Mouse (Mus musculus): ENCODE measurements around the gene Agtrap.
A peak's percentile ranks its signal among the peaks of the same experiment; 100 is the strongest.
"Not testable (repeated sequence)": the region's sequence is repeated elsewhere in the genome, so short reads cannot be mapped to it uniquely, and the experiment has no call there.

Agtrap gene

DNA sequence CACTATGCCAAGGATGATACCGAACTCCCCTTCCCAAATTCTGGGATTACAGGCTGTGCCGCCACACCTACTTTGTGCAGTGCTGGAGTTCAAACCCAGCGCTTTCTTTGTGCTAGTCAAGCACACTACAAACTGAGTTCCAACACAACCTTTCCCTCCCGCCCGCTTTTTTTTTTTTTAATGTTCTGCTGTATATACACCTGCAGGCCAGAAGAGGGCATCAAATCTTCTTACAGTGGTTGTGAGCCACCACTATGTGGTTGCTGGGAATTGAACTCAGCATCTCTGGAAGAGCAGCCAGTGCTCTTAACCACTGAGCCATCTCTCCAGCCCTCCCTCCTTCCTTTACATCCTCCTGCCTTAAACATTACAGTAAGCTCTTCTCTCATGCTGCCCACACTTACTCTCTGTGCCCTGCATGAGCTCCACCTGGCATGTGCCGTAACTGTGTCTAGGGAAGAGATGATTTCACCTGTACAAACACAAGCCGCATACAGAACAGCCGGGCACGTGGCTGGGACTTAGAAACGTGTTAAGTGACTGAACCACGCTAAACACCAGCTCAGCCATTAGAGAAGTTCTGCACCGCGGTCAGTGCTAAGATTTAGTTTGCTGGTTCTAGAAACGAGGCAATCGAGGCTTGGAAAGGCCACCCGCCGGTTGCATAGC, 13.2 kb downstream of the Agtrap start:
- no peak for DNase-seq

DNA sequence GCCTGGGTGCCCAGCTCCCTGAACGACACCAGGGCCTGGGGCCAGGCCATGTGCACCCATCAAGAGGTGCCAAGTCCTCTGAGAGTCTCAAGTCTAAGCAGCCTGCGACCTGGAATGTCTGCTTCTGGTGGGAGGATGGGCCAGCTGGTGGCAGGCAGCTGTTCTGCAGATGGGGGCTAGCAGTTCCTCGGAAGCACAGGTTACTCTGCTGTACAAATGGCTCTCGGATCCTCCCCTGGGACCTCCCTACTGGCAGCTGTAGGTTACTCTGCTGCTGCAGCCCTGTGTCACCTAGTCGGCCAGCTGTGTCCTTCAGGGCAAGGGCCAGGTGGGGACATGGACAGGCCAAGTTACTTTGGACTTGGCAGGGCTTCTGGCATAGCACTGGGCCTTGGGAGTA, 16.3 kb downstream of the Agtrap start:
- DNase-seq = no peak

DNA sequence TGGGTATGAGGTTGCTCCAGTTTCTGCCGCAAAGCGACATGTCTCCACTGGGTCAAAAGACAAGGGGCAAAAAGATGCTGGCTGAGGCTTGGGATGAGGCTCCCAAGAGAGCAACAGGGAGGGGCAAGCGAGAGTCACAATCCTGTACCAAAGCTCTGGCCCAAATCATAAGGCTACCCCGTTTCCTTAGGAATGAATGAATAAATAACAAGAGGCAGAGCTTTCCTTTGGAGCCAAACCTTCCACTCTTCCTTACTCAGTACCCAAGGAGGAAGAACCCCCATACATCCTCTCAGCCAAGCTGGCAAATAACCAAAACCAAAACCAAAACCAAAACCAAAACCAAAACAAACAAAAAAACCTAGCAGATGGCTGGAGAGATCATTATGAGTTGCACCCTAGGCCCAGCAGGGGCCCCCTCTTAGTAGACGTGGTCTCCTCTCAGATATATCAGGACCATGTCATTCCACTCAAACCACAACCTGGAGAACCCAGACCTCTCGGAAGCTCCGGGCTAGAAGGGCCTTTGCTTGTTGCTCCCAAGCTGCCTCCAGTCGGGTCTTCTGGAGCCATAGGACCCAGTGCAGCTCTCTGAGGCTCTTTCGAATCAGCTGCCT, 18.1 kb downstream of the Agtrap start:
- no peak for DNase-seq

DNA sequence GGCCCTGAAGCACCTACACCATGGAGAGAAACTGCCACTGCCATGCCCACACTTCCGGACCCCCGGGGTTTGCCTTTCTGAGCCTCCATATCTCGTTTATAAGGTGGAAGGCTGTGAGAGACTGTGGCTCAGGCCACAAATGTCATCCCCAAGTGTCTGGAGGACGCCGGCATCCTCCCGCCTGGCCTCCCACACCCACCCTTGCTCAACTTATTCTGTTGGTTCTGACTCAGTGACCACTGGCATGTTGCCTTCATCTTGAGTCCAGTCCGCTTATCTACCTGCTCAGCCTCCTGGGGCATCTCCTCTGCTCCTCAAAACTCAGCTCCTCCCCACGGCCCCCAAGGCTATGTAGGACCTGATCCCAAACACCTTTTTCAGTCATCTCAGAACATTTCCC, 20.5 kb downstream of the Agtrap start:
- DNase-seq = no peak

DNA sequence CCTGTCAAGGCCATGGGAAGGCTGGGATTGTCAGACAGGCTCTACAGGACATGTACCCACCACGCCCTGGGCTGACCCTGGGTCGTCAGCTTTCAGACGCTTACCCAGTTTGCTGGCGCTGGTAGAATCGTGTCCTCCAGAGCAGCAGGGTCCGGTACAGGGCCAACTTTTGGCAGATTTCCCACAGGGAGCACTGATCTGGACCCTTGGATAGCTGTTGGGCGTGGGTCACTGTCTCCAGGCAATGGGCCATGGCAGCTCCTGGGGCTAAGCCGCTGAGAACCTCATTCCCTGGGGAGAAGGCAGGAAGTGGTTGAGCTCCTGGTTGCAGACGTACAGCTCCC, 21.5 kb downstream of the Agtrap start:
- DNase-seq = no peak

DNA sequence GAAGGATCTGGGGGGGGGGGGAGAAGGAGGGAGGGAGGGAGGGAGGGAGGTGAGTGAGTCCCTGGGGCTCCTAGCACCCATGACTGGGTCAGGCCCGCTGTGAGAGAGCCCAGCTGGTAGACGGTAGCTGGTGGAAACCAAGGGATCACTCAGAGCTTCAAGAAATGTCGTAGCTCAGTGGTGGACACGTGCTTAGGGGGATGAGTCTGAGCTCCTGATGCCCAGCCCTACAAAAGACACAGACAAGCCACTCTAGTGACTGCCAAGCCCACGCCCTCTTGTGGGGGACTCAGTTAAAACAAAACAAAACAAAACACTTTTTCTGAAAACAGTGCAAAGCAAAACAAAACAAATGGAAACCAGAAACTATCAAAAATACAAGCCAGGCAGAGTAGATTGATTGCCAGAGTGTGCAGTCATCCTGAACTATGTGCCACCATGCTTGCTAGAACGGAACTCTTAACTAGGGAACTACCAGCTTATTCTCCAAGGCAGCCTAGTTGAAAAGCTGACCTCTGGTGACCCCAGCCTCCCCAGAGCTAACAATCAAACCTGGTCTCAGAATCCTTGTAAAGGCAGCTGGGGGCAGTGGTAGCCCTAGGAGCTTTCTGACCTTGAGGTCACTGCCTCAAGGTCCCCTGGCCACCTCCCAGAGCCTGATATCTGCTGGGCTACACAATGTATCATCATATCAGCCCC, 22.0 kb downstream of the Agtrap start:
- DNase-seq = no peak

DNA sequence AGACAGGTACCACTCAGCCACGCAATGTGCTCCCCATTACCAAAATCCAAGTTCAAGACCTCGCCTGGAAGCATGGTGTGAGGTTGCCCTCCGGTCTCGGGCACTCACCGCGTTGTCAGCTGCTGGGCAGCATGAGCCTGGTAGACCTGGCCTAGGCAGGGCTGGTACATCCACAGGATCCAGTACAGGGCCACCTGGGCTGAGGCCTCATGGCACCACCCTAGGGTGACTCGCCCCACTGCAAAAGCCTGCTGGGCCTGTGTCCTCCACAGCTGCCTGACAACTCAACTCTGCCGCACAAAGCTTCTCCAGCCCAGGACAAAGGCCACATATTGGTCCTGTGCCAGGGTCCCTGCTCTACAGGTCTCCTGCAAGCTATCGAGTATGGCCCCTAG, 26.7 kb downstream of the Agtrap start:
- DNase-seq = no peak

DNA sequence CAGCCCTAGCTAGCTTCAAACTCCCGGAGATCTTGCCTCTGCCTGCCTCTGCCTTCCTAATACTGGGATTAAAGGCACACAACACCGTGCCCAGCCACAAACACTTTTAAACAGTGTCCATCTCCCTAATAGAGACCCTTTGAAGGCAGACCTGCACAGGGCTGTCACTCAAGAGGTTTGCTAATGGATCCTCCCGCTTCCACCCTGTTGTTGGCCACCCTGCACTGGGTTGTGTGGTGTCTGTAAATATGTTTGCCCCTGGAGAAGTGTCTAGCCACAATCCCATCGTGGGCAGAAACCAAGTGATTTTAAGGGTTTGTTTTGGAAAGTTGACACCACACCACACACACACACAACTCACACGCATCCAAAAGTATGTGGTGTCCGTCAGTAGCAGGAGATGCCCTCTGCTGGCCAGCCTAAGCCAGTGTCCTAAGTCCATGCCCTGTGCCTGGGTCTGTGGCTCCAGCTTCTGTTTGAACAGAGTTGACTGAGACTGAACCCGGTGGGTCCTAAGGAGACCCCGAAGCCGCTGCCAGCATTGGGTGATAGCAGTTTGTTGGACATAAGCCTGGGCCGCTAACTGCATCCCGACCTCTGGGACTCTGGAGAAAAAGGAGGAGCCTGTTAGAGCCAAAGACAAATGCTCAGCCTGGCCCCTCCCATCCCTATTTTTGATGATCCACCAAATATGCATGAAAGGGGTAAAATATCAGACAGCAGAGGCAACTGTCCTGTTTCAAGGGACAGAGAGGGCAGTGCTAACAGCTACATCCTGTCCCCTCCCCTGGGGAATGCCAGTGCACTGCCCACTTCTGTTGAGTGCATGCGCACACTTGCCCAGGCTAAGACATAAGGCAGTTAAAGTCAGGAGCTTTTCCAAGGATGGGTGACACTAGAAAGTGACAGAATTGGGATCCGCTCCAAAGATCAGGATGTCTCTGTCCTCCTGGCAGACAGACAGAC, 27.4 kb downstream of the Agtrap start:
- no peak for DNase-seq

DNA sequence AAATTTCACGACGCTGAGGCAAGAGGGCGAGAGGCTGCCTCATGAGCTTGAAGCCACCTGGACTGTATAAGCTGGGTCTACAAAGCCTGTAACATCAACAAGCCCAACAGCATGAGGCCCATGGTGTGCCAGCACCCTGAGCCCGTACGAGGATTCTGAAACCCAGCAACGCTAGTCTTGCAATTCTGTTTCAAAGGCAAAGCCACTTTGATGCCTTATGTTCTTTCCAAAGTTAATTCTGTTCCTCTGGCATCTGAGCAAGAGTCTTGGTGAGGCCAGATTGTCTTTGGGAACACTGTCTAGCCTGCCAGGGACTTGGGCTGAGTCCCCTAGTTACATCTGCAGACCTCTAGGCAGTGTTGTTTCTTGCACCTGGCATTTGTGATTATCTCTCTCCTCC, 28.8 kb downstream of the Agtrap start:
- no peak for DNase-seq

DNA sequence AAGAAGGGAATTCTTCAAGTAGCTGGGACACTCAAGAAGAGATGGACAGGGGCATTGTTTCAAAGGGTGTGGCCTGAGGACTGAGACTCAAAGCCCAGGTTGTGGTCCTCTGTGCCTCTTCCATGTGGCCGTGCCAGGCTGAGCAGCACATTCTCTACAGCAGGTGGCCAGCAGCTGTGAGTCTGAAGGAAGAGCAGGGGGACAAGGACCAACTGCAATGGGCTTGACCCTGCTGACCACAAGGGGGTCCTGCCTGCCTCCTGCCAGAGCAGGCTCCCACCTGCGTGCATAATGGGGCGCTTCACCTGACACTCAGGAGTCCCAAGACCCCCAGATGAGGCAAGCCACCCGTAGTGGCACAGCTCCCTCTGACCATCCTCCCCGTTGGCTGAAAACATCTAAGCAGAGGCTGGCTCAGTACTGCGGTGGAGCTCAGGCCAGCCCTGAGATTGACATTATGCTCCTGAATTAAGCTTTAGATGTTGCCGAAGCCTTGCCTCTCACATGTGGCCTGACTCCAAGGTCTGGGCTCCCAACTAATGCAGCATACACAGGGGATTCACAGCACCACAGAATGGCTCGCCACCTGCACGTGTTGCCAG, 29.5 kb downstream of the Agtrap start:
- DNase-seq = no peak

DNA sequence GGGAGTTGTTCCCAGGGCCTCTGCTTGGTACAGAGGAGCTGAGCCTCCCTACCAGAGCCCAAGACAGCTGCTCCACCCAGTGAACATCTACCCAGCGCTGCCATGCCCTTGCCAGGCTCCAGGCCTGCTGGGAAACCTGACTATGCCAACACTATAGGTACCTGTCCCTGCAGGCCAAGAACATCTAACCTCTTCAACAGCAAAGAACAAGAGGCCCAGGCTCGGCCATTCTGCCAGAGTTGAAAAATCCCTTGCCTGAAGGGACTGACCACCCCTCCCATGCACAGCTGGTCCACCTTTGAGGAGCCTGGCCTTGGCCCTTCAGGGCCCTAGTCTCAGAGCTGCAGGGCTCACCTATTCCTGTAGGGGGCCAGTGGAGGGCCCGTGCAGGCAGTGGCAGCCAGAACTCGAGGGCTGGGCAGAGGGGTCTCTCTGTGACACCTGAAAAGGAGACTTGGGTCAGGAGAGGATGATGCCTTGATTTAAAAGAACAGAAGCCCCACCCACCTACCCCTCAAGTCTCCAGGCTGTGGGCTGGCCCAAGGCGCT, 30.1 kb downstream of the Agtrap start:
- no peak for DNase-seq

DNA sequence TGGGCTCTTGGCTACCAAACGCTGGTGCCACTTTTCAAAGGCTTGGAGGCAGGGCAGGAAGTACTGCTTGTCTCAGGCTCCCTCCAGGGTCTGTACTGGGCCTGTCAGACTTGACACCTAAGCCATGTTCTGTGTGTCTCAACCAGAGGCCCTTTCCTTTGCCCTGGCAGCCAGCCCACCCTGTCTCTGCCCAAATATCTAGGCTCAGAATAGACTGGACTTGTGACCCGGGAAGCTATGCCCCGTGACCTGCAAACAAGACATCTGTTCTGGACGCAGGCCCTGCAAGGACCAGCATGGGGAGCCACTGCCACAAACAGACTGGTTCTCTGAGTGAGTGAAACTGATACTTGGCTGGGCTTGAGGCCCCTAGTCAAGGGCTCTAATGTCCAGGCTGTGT, 31.0 kb downstream of the Agtrap start:
- DNase-seq = no peak

DNA sequence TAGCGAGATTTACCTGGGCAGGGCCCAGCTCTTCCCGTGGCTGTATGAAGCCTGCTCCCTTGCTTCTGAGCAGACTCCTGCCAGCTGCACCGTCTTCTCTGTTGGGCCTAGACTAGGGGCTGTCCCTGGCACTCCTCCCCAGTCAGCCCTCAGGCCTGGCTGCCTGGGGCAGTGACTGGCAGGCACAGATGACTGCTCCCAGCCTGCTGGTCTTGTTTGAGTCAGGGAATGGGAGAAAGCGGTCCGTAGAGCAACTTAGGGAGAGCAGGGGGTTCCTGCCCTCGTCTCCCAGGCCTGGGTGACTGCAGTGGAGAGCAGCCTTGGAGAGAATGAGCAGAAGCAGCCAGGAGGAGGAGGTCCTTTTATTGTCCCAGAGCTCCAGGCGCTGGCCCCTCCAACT, 31.6 kb downstream of the Agtrap start:
- DNase-seq = no peak

DNA sequence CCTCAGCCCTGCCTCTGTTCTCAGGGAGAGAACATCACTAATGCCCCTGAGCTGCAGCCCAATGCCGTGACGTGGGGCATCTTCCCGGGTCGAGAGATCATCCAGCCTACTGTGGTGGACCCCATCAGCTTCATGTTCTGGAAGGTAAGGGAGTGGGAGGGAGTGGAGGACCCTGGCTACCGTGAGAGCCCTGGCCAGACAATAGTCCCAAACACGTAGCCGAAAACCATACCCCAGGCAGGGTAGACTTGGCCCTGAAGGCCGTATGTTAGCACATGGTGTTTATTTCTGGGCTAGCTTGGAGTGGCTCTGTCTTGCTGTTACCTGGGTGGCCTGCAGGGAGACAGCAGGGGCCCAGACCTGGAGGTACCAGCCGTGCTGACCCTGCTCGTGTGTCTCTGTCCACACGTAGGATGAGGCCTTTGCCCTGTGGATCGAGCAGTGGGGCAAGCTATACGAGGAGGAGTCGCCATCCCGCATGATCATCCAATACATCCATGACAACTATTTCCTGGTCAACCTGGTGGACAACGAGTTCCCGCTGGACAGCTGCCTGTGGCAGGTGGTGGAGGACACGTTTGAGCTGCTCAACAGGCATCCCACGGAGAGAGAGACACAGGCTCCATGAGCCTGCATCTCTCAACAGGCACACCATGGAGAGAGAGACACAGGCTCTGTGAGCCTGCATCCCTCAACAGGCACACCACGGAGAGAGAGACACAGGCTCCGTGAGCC, 32.7 kb downstream of the Agtrap start:
- peak; percentile 63 for DNase-seq

DNA sequence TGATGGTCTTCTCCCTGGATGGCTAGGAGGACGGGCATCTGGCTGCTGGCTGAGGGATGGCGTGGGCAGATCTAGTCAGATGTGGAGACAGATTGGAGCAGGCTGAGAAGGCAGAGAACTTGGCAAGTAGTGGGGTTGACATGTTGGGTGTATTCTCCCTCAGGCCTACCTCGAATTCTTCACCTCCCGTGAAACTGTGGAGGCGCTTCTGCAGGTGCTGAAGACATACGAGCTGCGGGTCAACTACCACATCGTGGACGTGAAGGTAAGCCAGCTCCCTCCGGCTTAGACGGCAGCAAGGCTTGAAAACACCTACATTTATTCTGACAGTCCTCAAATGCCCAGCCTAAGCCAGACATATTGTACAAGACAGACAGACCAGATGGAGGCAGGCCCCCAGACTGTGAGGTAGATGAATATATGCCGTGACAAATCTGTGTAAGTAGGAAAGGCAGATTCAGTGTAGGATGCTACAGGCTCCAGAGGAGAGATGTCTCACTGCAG, 34.4 kb downstream of the Agtrap start:
- no peak for DNase-seq

DNA sequence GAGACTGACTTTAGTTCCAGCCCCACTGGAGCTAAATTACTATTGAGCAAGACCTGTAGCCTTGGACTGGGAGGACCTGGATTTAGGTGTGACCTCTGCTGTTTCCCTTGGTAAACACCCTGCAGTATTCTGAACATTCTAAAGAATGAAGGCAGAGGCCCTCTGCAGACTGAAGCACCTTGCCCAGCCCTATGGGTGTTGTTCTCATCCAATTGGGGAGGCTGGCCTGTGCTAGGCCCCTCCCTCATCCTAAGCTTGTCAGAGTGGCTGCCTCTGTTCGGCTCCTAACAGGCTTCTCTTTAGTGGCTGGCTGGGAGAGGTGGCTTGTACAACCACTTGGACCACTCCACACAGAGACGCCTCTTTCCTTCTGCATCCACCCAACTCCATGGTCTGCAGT, 34.9 kb downstream of the Agtrap start:
- DNase-seq = no peak

DNA sequence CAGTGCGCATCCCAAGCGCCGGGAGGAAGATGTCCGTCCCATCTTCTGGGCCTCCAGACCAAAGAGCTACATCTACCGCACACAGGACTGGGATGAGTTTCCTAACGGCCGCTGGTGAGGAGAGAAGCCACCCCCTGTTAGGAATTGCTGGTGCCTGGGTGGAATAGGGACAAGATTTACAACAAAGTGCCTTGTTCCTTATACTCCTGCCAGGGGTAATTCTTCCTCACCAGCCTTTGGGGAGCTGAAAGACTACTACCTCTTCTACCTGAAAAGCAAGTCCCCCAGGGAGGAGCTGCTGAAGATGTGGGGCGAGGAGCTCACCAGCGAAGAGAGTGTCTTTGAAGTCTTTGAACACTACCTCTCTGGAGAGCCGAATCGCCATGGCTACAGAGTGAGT, 35.9 kb downstream of the Agtrap start:
- DNase-seq = no peak

DNA sequence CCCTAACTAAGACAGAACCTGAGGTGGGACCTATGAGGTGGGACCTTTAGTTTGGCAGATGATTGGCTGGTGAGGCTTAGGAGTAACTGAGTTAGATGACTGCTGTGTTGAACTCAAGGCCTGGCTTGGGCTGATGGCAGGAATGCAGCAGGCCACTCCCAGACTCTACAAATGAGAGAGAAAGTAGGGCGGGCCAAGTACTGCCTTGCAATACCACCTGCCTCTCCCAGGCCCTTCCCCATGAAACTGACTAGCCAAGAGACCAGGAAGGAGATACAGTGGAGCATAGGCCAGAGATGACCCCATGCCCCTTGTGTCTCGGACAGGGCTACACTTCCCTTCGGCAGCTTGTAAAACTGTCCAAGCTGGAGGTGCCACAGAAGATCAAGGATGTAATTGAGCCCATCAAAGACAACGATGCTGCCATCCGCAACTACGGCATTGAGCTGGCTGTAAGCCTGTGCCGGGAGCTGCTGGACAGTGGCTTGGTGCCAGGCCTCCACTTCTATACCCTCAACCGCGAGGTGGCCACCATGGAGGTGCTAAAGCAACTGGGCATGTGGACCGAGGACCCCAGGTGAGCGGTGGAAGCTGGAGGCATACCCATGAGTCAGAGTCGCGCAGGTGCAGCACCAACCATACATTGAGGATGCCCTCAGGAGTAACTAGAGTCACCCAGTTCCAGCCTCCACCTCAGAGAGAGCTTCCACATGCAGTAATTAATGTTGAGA, 36.6 kb downstream of the Agtrap start:
- DNase-seq = no peak

DNA sequence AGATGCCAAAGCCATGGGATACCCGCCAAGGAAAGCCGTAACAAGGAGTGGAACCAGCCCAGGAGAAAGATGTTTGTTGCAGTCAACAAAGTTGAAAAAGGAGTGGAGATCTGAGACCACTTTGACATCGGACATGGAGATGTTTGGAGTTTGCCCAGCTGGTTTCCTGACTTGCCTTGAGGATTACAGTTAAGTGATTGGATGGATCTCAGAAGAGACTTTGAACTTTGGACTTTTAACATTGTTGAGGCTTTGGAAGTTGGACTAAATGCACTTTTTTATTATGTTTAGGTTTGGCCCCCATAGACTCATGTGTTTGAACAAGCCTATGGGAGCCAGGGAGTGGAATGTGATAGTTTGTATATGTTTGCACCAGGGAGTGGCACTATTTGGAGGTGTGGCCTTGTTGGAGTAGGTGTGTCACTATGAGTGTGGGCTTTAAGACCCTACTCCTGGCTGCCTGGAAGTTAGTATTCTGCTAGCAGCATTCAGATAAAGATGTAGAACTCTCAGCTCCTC, 37.4 kb downstream of the Agtrap start:
- DNase-seq = not testable (repeated sequence)

DNA sequence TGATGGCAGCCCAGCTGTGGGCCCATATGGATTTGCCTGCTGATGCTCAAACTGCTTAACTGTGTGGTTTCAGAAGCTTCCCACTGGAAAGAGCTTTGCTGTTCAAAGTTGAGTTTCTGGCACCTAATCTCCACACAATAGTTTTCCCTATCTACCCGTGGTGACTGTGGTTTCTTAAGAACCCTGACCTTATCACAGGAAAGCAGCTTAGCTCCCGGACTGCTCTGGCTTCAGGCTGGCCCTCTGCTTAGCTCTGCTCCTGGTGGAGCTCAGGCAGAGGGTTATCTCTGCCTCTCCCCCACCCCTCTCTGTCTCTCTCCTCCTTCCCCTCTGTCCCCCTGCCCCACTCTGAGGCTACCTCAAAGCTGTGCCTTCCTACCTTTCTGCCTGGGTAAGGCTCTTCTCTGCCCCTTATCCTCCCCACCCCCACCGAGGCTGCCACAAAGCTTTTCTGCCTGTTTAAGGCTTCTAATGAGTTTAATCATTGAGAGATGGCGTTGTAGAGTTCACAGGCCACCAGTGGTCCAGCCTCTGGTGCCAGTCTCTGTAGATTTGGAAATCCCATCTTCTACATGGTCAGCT, 41.3 kb downstream of the Agtrap start:
- no peak for DNase-seq
